Comparison of ENCODE assay signal across 33 mouse cellular contexts in genomic region chr2:106046686-106047085, GRCm38 (mm10).
"Had no signal": no experiment of that assay in that cellular context is flagged by ENCODE, and none has a peak within 500 bp of the region (broad histone marks: within the 10 kb centered on the region; RNA-seq: fewer than 3 reads in every experiment).

No protein-coding gene starts in this region.

- H3K9me3 ChIP-seq: heart, embryonic 13.5 days; heart, embryonic 15.5 days; hindbrain, embryonic 10.5 days; hindbrain, embryonic 12.5 days; hindbrain, embryonic 13.5 days; hindbrain, embryonic 15.5 days; intestine, embryonic 15.5 days; kidney, embryonic 15.5 days had no signal

- H3K9ac ChIP-seq: heart, embryonic 13.5 days; heart, embryonic 15.5 days; hindbrain, embryonic 12.5 days; hindbrain, embryonic 13.5 days; hindbrain, embryonic 14.5 days; hindbrain, embryonic 15.5 days; intestine, embryonic 15.5 days; kidney, embryonic 15.5 days had no signal

- H3K4me3 ChIP-seq: heart, embryonic 13.5 days; heart, embryonic 15.5 days; hindbrain, embryonic 10.5 days; hindbrain, embryonic 12.5 days; hindbrain, embryonic 13.5 days; hindbrain, embryonic 15.5 days; intestine, embryonic 15.5 days; kidney, embryonic 15.5 days; layer of hippocampus, adult 2 months; left cerebral cortex, adult 2 months had no signal

- DNase-seq: heart, postnatal 10 days; heart, postnatal 14 days; heart, postnatal 36 days; heart, postnatal 4 days; kidney, adult 11 months; kidney, adult 18-20 months; kidney, adult 2 months; kidney, adult 8-10 months; kidney, adult 9 months; kidney, postnatal 10 days; kidney, postnatal 14 days; kidney, postnatal 25 days; kidney, postnatal 36 days; kidney, postnatal 4 days; layer of hippocampus, adult 9-11 months; layer of hippocampus, postnatal 36 days had no signal

- H3K4me2 ChIP-seq: heart, embryonic 13.5 days; heart, embryonic 15.5 days; hindbrain, embryonic 12.5 days; hindbrain, embryonic 13.5 days; hindbrain, embryonic 14.5 days; hindbrain, embryonic 15.5 days; intestine, embryonic 15.5 days; kidney, embryonic 15.5 days had no signal

- H3K36me3 ChIP-seq: heart, embryonic 13.5 days; heart, embryonic 15.5 days; hindbrain, embryonic 10.5 days; hindbrain, embryonic 12.5 days; hindbrain, embryonic 13.5 days; hindbrain, embryonic 15.5 days; intestine, embryonic 15.5 days; kidney, embryonic 15.5 days had no signal

- H3K27ac ChIP-seq: heart, embryonic 13.5 days; heart, embryonic 15.5 days; hindbrain, embryonic 10.5 days; hindbrain, embryonic 12.5 days; hindbrain, embryonic 13.5 days; hindbrain, embryonic 14.5 days; hindbrain, embryonic 15.5 days; hindbrain, postnatal 0 days; intestine, embryonic 15.5 days; kidney, embryonic 15.5 days; kidney, postnatal 0 days; layer of hippocampus, adult 2 months; left cerebral cortex, adult 2 months had no signal

- H3K27me3 ChIP-seq: heart, embryonic 13.5 days; heart, embryonic 15.5 days; hindbrain, embryonic 15.5 days; intestine, embryonic 15.5 days; kidney, embryonic 15.5 days had no signal

- H3K4me1 ChIP-seq: heart, embryonic 13.5 days; heart, embryonic 15.5 days; hindbrain, embryonic 12.5 days; hindbrain, embryonic 13.5 days; hindbrain, embryonic 15.5 days; intestine, embryonic 15.5 days; kidney, embryonic 15.5 days had no signal

- ATAC-seq: hindbrain, embryonic 16.5 days; hindbrain, postnatal 0 days; inflammation-experienced regulatory T-cells, adult 6 months; intestine, embryonic 15.5 days; intestine, embryonic 16.5 days; intestine, postnatal 0 days had no signal
